ENCODE assay signal across 23 mouse cellular contexts in genomic region chr7:109399299-109399698, GRCm38 (mm10). TPM values are rescaled to one million over a fixed set of nuclear protein-coding genes. Genes with fewer than 3 reads are reported as not detected.
DNase-seq lines count a peak whose midpoint lies in the region; ATAC-seq and TF ChIP-seq lines count a peak whose summit lies in the region.
"Had no signal": no experiment of that assay in that cellular context is flagged by ENCODE, and none has a peak within 500 bp of the region (broad histone marks: within the 10 kb centered on the region; RNA-seq: fewer than 3 reads in every experiment).

No protein-coding gene starts in this region.

- H3K36me3 ChIP-seq in forebrain, embryonic 16.5 days (ENCODE audit: control insufficient read depth, insufficient read depth) = no peaks in the 10 kb centered on the region
- no peaks in the 10 kb centered on the region for H3K36me3 ChIP-seq in forebrain, embryonic 10.5 days (replicated peaks)
- H3K36me3 ChIP-seq: embryonic facial prominence, embryonic 13.5 days; heart, embryonic 15.5 days; hindbrain, embryonic 13.5 days; neural tube, embryonic 13.5 days had no signal

- ATAC-seq in forebrain, embryonic 16.5 days = peak; percentile 43; the same call in 1 of the 2 replicates
- ATAC-seq: inflammation-experienced regulatory T-cells, adult 6 months had no signal

- no peak overlapping the region for H3K27ac ChIP-seq in forebrain, embryonic 16.5 days (ENCODE audit: low read length)
- no peak overlapping the region for H3K27ac ChIP-seq in forebrain, embryonic 10.5 days
- H3K27ac ChIP-seq: embryonic facial prominence, embryonic 13.5 days; gastrocnemius, adult 2 months; heart, embryonic 15.5 days; hindbrain, embryonic 13.5 days; liver, embryonic 14.5 days; neural tube, embryonic 13.5 days had no signal

- H3K27me3 ChIP-seq in forebrain, embryonic 16.5 days (replicated peaks; ENCODE audit: control insufficient read depth, insufficient read depth, low read length) = no peaks in the 10 kb centered on the region
- H3K27me3 ChIP-seq in forebrain, embryonic 10.5 days (ENCODE audit: poor library complexity, severe bottlenecking) = no peaks in the 10 kb centered on the region
- H3K27me3 ChIP-seq: embryonic facial prominence, embryonic 13.5 days; heart, embryonic 15.5 days; hindbrain, embryonic 13.5 days; megakaryocyte, embryonic 14.5 days; neural tube, embryonic 13.5 days had no signal

- DNase-seq in forebrain, embryonic 10.5 days (ENCODE audit: extremely low spot score, low spot score) = no peak
- peak; percentile 60 for DNase-seq in brain, embryonic 14.5 days (ENCODE audit: low read depth)
- peak; percentile 47 to 59 for DNase-seq in cerebellum, adult 18-20 months
- DNase-seq in cerebellum, postnatal 14 days = peak; percentile 39 to 50
- DNase-seq in ovary, postnatal 10 days (ENCODE audit: low spot score) = no peak
- no peak for DNase-seq in lung, postnatal 4 days
- DNase-seq: embryo, embryonic 11 days; gastrocnemius, adult 2 months; heart, postnatal 36 days; kidney, adult 18-20 months; kidney, postnatal 4 days; lung, embryonic 14.5 days; midbrain, embryonic 14.5 days had no signal

- no peaks in the 10 kb centered on the region for H3K9me3 ChIP-seq in forebrain, embryonic 16.5 days (ENCODE audit: control insufficient read depth, low read length)
- no peaks in the 10 kb centered on the region for H3K9me3 ChIP-seq in forebrain, embryonic 10.5 days
- H3K9me3 ChIP-seq: embryonic facial prominence, embryonic 13.5 days; heart, embryonic 15.5 days; hindbrain, embryonic 13.5 days; megakaryocyte, embryonic 14.5 days; neural tube, embryonic 13.5 days had no signal

- no peaks in the 10 kb centered on the region; the same call in 1 of the 2 replicates for H3K4me1 ChIP-seq in forebrain, embryonic 16.5 days (replicated peaks; ENCODE audit: control insufficient read depth, insufficient read depth, low read length)
- H3K4me1 ChIP-seq in forebrain, embryonic 10.5 days = 0 out of 2 replicates have a peak, but pooled peaks cover 2% of the 10 kb centered on the region
- H3K4me1 ChIP-seq: embryonic facial prominence, embryonic 13.5 days; heart, embryonic 15.5 days; hindbrain, embryonic 13.5 days; megakaryocyte, embryonic 14.5 days; neural tube, embryonic 13.5 days had no signal

- no peak overlapping the region for H3K4me3 ChIP-seq in forebrain, embryonic 16.5 days (replicated peaks; ENCODE audit: low read length)
- H3K4me3 ChIP-seq in forebrain, embryonic 10.5 days = no peak overlapping the region
- H3K4me3 ChIP-seq: embryonic facial prominence, embryonic 13.5 days; erythroblast, embryonic 14.5 days; gastrocnemius, adult 2 months; heart, embryonic 15.5 days; hindbrain, embryonic 13.5 days; megakaryocyte, embryonic 14.5 days; neural tube, embryonic 13.5 days had no signal

- no peak for TF ChIP-seq POLR2A in brain, embryonic 14.5 days (IDR thresholded peaks at IDR 0.05; ENCODE audit: borderline replicate concordance, extremely low read depth, insufficient read depth, insufficient read length, poor library complexity, severe bottlenecking)

- TF ChIP-seq CTCF in brain, embryonic 14.5 days (IDR thresholded peaks at IDR 0.05; ENCODE audit: borderline replicate concordance, extremely low read depth, insufficient read depth, insufficient read length) = no peak

- WGBS in forebrain, embryonic 16.5 days = 38% methylated on average over 3 of the region's 3 CpGs
- WGBS in forebrain, embryonic 10.5 days = 73% methylated on average over 3 of the region's 3 CpGs

- H3K4me2 ChIP-seq in forebrain, embryonic 16.5 days (ENCODE audit: low read length) = no peak overlapping the region
- H3K4me2 ChIP-seq: embryonic facial prominence, embryonic 13.5 days; heart, embryonic 15.5 days; hindbrain, embryonic 13.5 days; lung, embryonic 14.5 days; neural tube, embryonic 13.5 days had no signal

- no peak overlapping the region for H3K9ac ChIP-seq in forebrain, embryonic 16.5 days (replicated peaks; ENCODE audit: low read depth, low read length)
- H3K9ac ChIP-seq: embryonic facial prominence, embryonic 13.5 days; heart, embryonic 15.5 days; hindbrain, embryonic 13.5 days; liver, embryonic 14.5 days; lung, embryonic 14.5 days; neural tube, embryonic 13.5 days had no signal

RNA-seq across cellular contexts. Expression of gene Stk33, which starts 39.6 kb away (rescaled TPM):
- polyA plus RNA-seq in forebrain, embryonic 16.5 days (2015; fragmentation: Nextera tagmentation; extraction: Ambion mirVana) = 5.0 and 6.8 TPM in 2 replicates
- polyA plus RNA-seq in forebrain, embryonic 10.5 days (2016; fragmentation: Nextera tagmentation; extraction: Ambion mirVana) = 4.8 and 5.7 TPM in 2 replicates
- 6.3 and 6.8 TPM in 2 replicates for polyA plus RNA-seq in brain, embryonic 14.5 days (2012; rRNA removed)
- polyA plus RNA-seq: erythroblast, embryonic 14.5 days; inflammation-experienced regulatory T-cells, adult 6 months; liver, embryonic 14.5 days; spleen, adult 2 months had no signal

Comparison
In these comparisons a context has a peak if more than half of its experiments do, and no peak if none do; other contexts are left out.
1. DNase-seq: peak in brain, embryonic 14.5 days (single experiment), cerebellum, adult 18-20 months (2 of 2) and cerebellum, postnatal 14 days (2 of 2); none in forebrain, embryonic 10.5 days (single experiment), ovary, postnatal 10 days (single experiment) and lung, postnatal 4 days (0 of 2).